Mouse (Mus musculus) thymus, postnatal 0 days (tissue): ENCODE measurements around the gene Ms4a10. TPM values are rescaled to one million over a fixed set of nuclear protein-coding genes. Genes with fewer than 3 reads are reported as not detected.

ENCODE experiments used
- DNase-seq: peaks from one replicate; pipeline ENCODE4 v3.0.0-alpha.2; 2015; ENCODE audit warnings: low spot score
- polyA plus RNA-seq: library from polyadenylated mRNA; unstranded; fragments of >200 nt; fragmentation: Nextera tagmentation; extraction: Ambion mirVana; gene quantifications from 2 replicates; pipeline ENCODE4 v1.2.1, GENCODE M21; 2015

The Ms4a10 gene
- polyA plus RNA-seq, 1 experiment from 2014 or later, result 0.64 TPM

DNA sequence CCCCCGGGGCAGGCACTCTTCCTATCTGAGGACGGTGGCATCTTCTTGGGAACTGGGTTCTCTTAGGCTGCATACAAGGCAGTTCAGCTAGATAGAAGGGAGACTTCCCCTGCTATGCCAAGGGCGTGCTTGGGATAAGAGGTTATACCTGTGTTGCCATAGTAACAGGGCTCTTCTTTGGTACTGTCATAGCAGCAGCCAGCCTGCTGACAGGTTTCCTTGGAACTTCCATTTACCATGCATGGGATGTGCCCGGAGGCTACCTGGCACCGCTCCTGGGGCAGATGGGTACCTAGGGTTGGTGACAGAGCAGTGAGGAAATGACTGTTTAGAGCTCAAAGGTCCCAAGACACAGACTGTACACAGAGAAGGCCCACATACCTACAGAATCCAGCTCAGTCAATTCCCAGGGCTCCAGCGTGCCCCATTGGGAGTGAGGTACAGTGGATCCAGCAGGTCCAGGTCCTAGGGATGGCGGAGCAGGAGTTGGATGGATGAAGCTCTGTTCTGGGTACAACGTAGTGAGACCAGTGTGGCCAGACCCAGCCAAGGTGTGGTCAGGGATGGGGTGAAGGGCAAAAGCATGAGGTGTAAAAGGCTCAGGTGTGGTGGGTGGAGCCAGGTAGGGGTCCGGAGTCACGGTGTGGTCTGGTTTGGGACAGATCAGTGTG lies 56.0 kb downstream of the Ms4a10 start:
- DNase-seq, result no peak

DNA sequence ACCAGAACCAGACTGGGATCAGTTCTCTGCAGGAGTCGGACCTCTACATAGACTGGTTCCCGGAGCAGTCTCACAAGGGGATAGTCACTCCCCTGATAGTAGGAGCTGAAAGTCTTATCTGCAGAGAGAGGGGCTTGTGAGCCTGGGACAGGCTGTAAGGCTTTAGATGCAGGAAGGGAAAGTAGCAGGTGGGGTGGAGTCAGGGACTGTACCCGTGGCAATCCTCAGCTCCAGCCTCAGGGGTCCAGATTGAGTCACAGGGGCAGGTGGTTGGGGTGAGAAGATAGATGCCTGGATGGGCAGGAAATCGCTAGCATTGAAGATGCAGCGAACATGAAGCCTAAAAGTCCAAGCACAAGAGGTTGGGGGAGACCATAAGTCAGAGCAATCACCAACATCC lies 58.0 kb downstream of the Ms4a10 start:
- DNase-seq, result no peak

DNA sequence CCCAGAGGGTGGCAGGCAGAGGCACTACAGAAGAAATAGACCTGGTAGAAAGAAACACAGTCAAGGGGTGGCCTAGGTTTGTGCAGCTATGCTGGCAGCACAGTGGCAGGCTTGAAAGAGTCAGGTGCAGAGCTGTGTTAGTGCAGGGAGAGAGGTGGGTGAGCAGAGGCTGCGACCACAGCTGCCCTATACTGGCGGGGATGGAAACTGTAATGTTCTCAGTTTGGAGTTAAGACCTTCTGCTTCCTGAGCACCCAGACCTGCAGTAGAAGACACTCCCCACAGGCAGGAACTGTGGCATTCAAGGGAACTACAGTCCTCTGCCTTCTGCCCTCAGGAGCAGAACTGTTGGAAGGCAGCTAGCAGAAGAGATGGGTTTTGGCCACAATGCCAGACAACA lies 59.6 kb downstream of the Ms4a10 start:
- DNase-seq, result no peak

DNA sequence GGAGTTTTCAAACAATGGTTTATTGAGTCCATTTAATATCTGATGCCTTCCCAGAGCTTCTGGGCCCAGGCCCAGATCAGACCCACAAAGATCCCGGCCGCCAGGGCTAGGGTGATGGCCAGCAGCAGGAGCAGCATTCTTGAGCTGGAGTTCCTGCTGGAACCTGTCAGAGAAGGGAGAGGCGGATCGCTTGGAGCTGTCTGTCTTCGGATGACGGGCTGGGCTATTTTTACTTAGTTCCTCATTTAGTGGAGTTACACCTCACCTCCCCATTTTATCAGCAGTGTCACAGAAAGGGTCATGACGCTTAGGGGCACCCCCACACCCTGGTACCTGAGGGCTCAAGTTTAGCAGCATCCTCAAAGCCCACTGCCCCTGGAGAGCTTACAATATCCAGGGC lies 60.2 kb downstream of the Ms4a10 start:
- DNase-seq, result no peak

Other genes with a start within 250 kb of the Ms4a10 start
- 116 and 132 TPM in 2 replicates for gene Cd5, start 235.7 kb downstream of the Ms4a10 start, polyA plus RNA-seq
- gene Cd6, start 144.6 kb downstream of the Ms4a10 start, polyA plus RNA-seq, result 141 and 145 TPM in 2 replicates
- 2.4 and 3.3 TPM in 2 replicates for gene Slc15a3, start 134.9 kb downstream of the Ms4a10 start, polyA plus RNA-seq
- 3.6 and 4.2 TPM in 2 replicates for gene Tmem132a, start 104.7 kb downstream of the Ms4a10 start, polyA plus RNA-seq
- 35.2 and 41.6 TPM in 2 replicates for gene Tmem109, start 92.7 kb downstream of the Ms4a10 start, polyA plus RNA-seq
- gene Prpf19, start 79.4 kb downstream of the Ms4a10 start, polyA plus RNA-seq, result 31.6 and 34.9 TPM in 2 replicates
- 0.82 and 1.2 TPM in 2 replicates for gene Zp1, start 54.0 kb downstream of the Ms4a10 start, polyA plus RNA-seq
- 0.27 and 0.39 TPM in 2 replicates for gene Ptgdr2, start 37.5 kb downstream of the Ms4a10 start, polyA plus RNA-seq
- 23.4 and 25.1 TPM in 2 replicates for gene Ccdc86, start 25.4 kb downstream of the Ms4a10 start, polyA plus RNA-seq
- not detected in 2 replicates for gene Ms4a15, start 18.6 kb upstream of the Ms4a10 start, polyA plus RNA-seq
- 0.14 TPM in 1 of 2 replicates, not detected in the other for gene Ms4a18, start 43.4 kb upstream of the Ms4a10 start, polyA plus RNA-seq
- 0.19 and 0.38 TPM in 2 replicates for gene Ms4a8a, start 106.4 kb upstream of the Ms4a10 start, polyA plus RNA-seq
- not detected in 2 replicates for gene 1700017D01Rik, start 156.2 kb upstream of the Ms4a10 start, polyA plus RNA-seq
- gene 1700025F22Rik, start 190.7 kb upstream of the Ms4a10 start, polyA plus RNA-seq, result not detected in 2 replicates
- gene Ms4a13, start 222.1 kb upstream of the Ms4a10 start, polyA plus RNA-seq, result not detected in 2 replicates